Comparison of ENCODE assay signal across 10 mouse cellular contexts in the genomic region with DNA sequence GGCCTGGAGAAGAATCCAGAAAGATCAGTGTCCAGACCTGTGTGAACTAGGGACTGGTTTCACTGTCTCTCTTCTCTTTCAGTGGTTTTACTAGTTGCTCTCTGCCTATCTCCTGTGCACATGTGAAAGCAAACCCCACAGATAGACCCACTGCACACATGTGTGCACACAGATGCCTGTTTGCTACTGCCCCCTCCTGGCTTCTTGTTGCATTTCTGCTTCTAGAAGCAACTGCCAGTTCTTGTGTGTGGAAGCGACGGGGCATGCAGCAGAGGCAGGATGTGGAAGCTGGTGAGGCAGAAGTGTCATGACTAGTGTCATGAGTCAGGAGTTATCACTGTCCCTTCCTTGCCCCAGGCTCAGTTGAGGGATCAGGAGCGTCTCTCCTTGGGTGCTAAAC. TPM values are rescaled to one million over a fixed set of nuclear protein-coding genes. Genes with fewer than 3 reads are reported as not detected.
DNase-seq lines count a peak whose midpoint lies in the region; ATAC-seq and TF ChIP-seq lines count a peak whose summit lies in the region.
"Had no signal": no experiment of that assay in that cellular context is flagged by ENCODE, and none has a peak within 500 bp of the region (broad histone marks: within the 10 kb centered on the region; RNA-seq: fewer than 3 reads in every experiment).

No protein-coding gene starts in this region.

- H3K27ac ChIP-seq in testis, adult 2 months (ENCODE audit: control insufficient read depth, insufficient read depth, low read depth, low read length), result no peak overlapping the region
- no peak overlapping the region for H3K27ac ChIP-seq in lung, embryonic 14.5 days (ENCODE audit: low read depth)
- no peak overlapping the region for H3K27ac ChIP-seq in forebrain, embryonic 11.5 days (ENCODE audit: low read depth, low read length)
- H3K27ac ChIP-seq: hindbrain, embryonic 15.5 days; neural tube, embryonic 13.5 days had no signal

- peak; percentile 20; the same call in 1 of the 2 replicates for TF ChIP-seq CTCF in testis, adult 2 months (IDR thresholded peaks at IDR 0.05; ENCODE audit: control insufficient read depth, insufficient read depth, insufficient replicate concordance, low read depth, low read length)
- peak; percentile 63 for TF ChIP-seq CTCF in lung, embryonic 14.5 days (IDR thresholded peaks at IDR 0.05; ENCODE audit: low read depth)

- peaks cover 5% of the 10 kb centered on the region; the same call in 1 of the 2 replicates for H3K4me1 ChIP-seq in testis, adult 2 months (ENCODE audit: control insufficient read depth, insufficient read depth, low read length)
- H3K4me1 ChIP-seq in lung, embryonic 14.5 days (ENCODE audit: insufficient read depth), result no peaks in the 10 kb centered on the region
- H3K4me1 ChIP-seq in forebrain, embryonic 11.5 days (replicated peaks; ENCODE audit: control insufficient read depth, insufficient read depth, low read length), result no peaks in the 10 kb centered on the region
- H3K4me1 ChIP-seq: neural tube, embryonic 13.5 days had no signal

- no peak overlapping the region for H3K9ac ChIP-seq in lung, embryonic 14.5 days
- no peak overlapping the region for H3K9ac ChIP-seq in forebrain, embryonic 11.5 days (ENCODE audit: low read length)
- H3K9ac ChIP-seq: hindbrain, embryonic 15.5 days; neural tube, embryonic 13.5 days had no signal

- H3K4me2 ChIP-seq in lung, embryonic 14.5 days, result no peak overlapping the region
- no peak overlapping the region for H3K4me2 ChIP-seq in forebrain, embryonic 11.5 days (ENCODE audit: low read depth, low read length, severe bottlenecking)
- H3K4me2 ChIP-seq: hindbrain, embryonic 15.5 days; neural tube, embryonic 13.5 days had no signal

- H3K4me3 ChIP-seq in testis, adult 2 months (ENCODE audit: control insufficient read depth, low read depth, low read length), result no peak overlapping the region
- no peak overlapping the region for H3K4me3 ChIP-seq in lung, embryonic 14.5 days (ENCODE audit: low read depth, low read length)
- H3K4me3 ChIP-seq in forebrain, embryonic 11.5 days (ENCODE audit: low read depth, low read length), result no peak overlapping the region
- H3K4me3 ChIP-seq: hindbrain, embryonic 15.5 days; neural tube, embryonic 13.5 days had no signal

- no peak for TF ChIP-seq POLR2A in testis, adult 2 months (IDR thresholded peaks at IDR 0.05; ENCODE audit: control insufficient read depth, low read depth, low read length)

- H3K36me3 ChIP-seq in testis, adult 2 months (ENCODE audit: control insufficient read depth, insufficient read depth, low read length), result no peaks in the 10 kb centered on the region
- H3K36me3 ChIP-seq in lung, embryonic 14.5 days (ENCODE audit: insufficient read depth), result peaks cover 80% of the 10 kb centered on the region
- H3K36me3 ChIP-seq in forebrain, embryonic 11.5 days (ENCODE audit: control insufficient read depth, insufficient read depth, low read length), result no peaks in the 10 kb centered on the region; the same call in 1 of the 2 replicates
- H3K36me3 ChIP-seq: hindbrain, embryonic 15.5 days had no signal

- ATAC-seq in lung, embryonic 14.5 days (ENCODE audit: insufficient read depth), result no peak
- ATAC-seq in forebrain, embryonic 11.5 days (replicated peaks; ENCODE audit: low FRiP score), result no peak

- DNase-seq in heart, postnatal 10 days, result peak; percentile 30 to 55
- no peak for DNase-seq in heart, adult 8-10 months (ENCODE audit: low spot score)
- no peak for DNase-seq in testis, postnatal 10 days (ENCODE audit: low spot score)
- DNase-seq in embryo, embryonic 9.5 days (ENCODE audit: extremely low spot score), result peak; percentile 36
- DNase-seq in lung, embryonic 14.5 days, result peak; percentile 73
- peak; percentile 70 for DNase-seq in thymus, postnatal 25 days
- DNase-seq in forebrain, embryonic 11.5 days (ENCODE audit: low spot score), result no peak

- H3K9me3 ChIP-seq in lung, embryonic 14.5 days (ENCODE audit: low read depth, low read length), result no peaks in the 10 kb centered on the region
- no peaks in the 10 kb centered on the region for H3K9me3 ChIP-seq in forebrain, embryonic 11.5 days (ENCODE audit: control insufficient read depth, low read length)
- H3K9me3 ChIP-seq: hindbrain, embryonic 15.5 days; neural tube, embryonic 13.5 days had no signal

- WGBS in lung, embryonic 14.5 days, result 62% methylated on average over 3 of the region's 3 CpGs
- 72% methylated on average over 3 of the region's 3 CpGs for WGBS in forebrain, embryonic 11.5 days

- H3K27me3 ChIP-seq in testis, adult 2 months (ENCODE audit: control insufficient read depth, insufficient read depth, low read length), result no peaks in the 10 kb centered on the region
- no peaks in the 10 kb centered on the region for H3K27me3 ChIP-seq in lung, embryonic 14.5 days (ENCODE audit: insufficient read depth, low read length)
- no peaks in the 10 kb centered on the region for H3K27me3 ChIP-seq in forebrain, embryonic 11.5 days (ENCODE audit: control insufficient read depth, insufficient read depth, low read length)
- H3K27me3 ChIP-seq: hindbrain, embryonic 15.5 days; neural tube, embryonic 13.5 days had no signal

- intact Hi-C loops in heart, postnatal 10 days (cut with DNase I), result no loop called here

RNA-seq across cellular contexts. Expression of gene Orm2, which starts 9.6 kb away (rescaled TPM):
- total RNA-seq in heart, postnatal 10 days (2021), result not detected
- under 1 TPM in 2 of 4 experiments, not detected in 2; 0.34 to 0.37 TPM for total RNA-seq in heart, adult 8-10 months (2022)
- polyA plus RNA-seq in testis, adult 2 months (2012; rRNA removed), result not detected in 2 replicates
- polyA plus RNA-seq in lung, embryonic 14.5 days (2014; fragmentation: Nextera tagmentation; extraction: Ambion mirVana), result not detected in 2 replicates
- not detected in 2 replicates for polyA plus RNA-seq in forebrain, embryonic 11.5 days (2014; fragmentation: Nextera tagmentation; extraction: Ambion mirVana)
- polyA plus RNA-seq: hindbrain, embryonic 15.5 days; neural tube, embryonic 13.5 days had no signal

RNA-seq across cellular contexts. Expression of gene Orm3, which starts 15.9 kb away (rescaled TPM):
- total RNA-seq in heart, postnatal 10 days (2021), result under 1 TPM in 1 of 2 experiments, not detected in 1; 0.60 TPM
- 1 to 10 TPM in 2 of 4 experiments, under 1 TPM in 2; 0.60 to 4.5 (median 1.7) TPM for total RNA-seq in heart, adult 8-10 months (2022)
- polyA plus RNA-seq in testis, adult 2 months (2012; rRNA removed), result not detected in 2 replicates
- not detected in 2 replicates for polyA plus RNA-seq in lung, embryonic 14.5 days (2014; fragmentation: Nextera tagmentation; extraction: Ambion mirVana)
- polyA plus RNA-seq in forebrain, embryonic 11.5 days (2014; fragmentation: Nextera tagmentation; extraction: Ambion mirVana), result not detected in 2 replicates
- polyA plus RNA-seq: hindbrain, embryonic 15.5 days; neural tube, embryonic 13.5 days had no signal

RNA-seq across cellular contexts. Expression of gene Orm1, which starts 27.5 kb away (rescaled TPM):
- total RNA-seq in heart, postnatal 10 days (2021), result under 1 TPM in 1 of 2 experiments, not detected in 1; 0.35 TPM
- total RNA-seq in heart, adult 8-10 months (2022), result under 1 TPM in 1 of 4 experiments, not detected in 3; 0.75 TPM
- polyA plus RNA-seq in testis, adult 2 months (2012; rRNA removed), result 0.59 TPM in 1 of 2 replicates, not detected in the other
- not detected in 2 replicates for polyA plus RNA-seq in lung, embryonic 14.5 days (2014; fragmentation: Nextera tagmentation; extraction: Ambion mirVana)
- polyA plus RNA-seq in forebrain, embryonic 11.5 days (2014; fragmentation: Nextera tagmentation; extraction: Ambion mirVana), result not detected in 2 replicates
- polyA plus RNA-seq: hindbrain, embryonic 15.5 days; neural tube, embryonic 13.5 days had no signal

RNA-seq across cellular contexts. Expression of gene Akna, which starts 31.3 kb away (rescaled TPM):
- 1 to 10 TPM; 5.4 to 6.1 TPM for total RNA-seq in heart, postnatal 10 days (2021)
- 1 to 10 TPM; 3.1 to 4.4 (median 3.5) TPM for total RNA-seq in heart, adult 8-10 months (2022)
- 56.8 and 61.0 TPM in 2 replicates for polyA plus RNA-seq in testis, adult 2 months (2012; rRNA removed)
- polyA plus RNA-seq in lung, embryonic 14.5 days (2014; fragmentation: Nextera tagmentation; extraction: Ambion mirVana), result 11.2 and 12.6 TPM in 2 replicates
- polyA plus RNA-seq in forebrain, embryonic 11.5 days (2014; fragmentation: Nextera tagmentation; extraction: Ambion mirVana), result 18.8 and 21.0 TPM in 2 replicates

Comparison
In these comparisons a context has a peak if more than half of its experiments do, and no peak if none do; other contexts are left out.
1. DNase-seq: peak in heart, postnatal 10 days (2 of 2), embryo, embryonic 9.5 days (single experiment), lung, embryonic 14.5 days (single experiment) and thymus, postnatal 25 days (single experiment); none in heart, adult 8-10 months (single experiment), testis, postnatal 10 days (single experiment) and forebrain, embryonic 11.5 days (single experiment).